ENCODE assay signal across 27 mouse cellular contexts in genomic region chr10:6371666-6372065, GRCm38 (mm10).
DNase-seq lines count a peak whose midpoint lies in the region; ATAC-seq lines count a peak whose summit lies in the region.
"Had no signal": no experiment of that assay in that cellular context is flagged by ENCODE, and none has a peak within 500 bp of the region (broad histone marks: within the 10 kb centered on the region; RNA-seq: fewer than 3 reads in every experiment).

No protein-coding gene starts in this region.

- no peaks in the 10 kb centered on the region for H3K27me3 ChIP-seq in heart, embryonic 10.5 days (ENCODE audit: insufficient read depth, poor library complexity, severe bottlenecking)
- H3K27me3 ChIP-seq in heart, embryonic 13.5 days (replicated peaks) = no peaks in the 10 kb centered on the region
- H3K27me3 ChIP-seq in heart, embryonic 15.5 days = no peaks in the 10 kb centered on the region
- H3K27me3 ChIP-seq: embryonic facial prominence, embryonic 13.5 days; forebrain, embryonic 12.5 days; forebrain, embryonic 15.5 days; hindbrain, embryonic 12.5 days; hindbrain, embryonic 15.5 days had no signal

- intact Hi-C loops in heart, postnatal 36 days (cut with DNase I) = no loop called here
- intact Hi-C loops in heart, postnatal 10 days (cut with DNase I) = no loop called here

- no peak overlapping the region for H3K9ac ChIP-seq in heart, embryonic 13.5 days
- no peak overlapping the region for H3K9ac ChIP-seq in heart, embryonic 15.5 days
- H3K9ac ChIP-seq: embryonic facial prominence, embryonic 13.5 days; forebrain, embryonic 12.5 days; forebrain, embryonic 15.5 days; hindbrain, embryonic 12.5 days; hindbrain, embryonic 15.5 days had no signal

- peaks cover 3% of the 10 kb centered on the region; the same call in 1 of the 2 replicates for H3K4me1 ChIP-seq in heart, embryonic 10.5 days
- peaks cover 7% of the 10 kb centered on the region; the same call in 1 of the 2 replicates for H3K4me1 ChIP-seq in heart, embryonic 13.5 days
- H3K4me1 ChIP-seq in heart, embryonic 15.5 days (replicated peaks) = peaks cover 3% of the 10 kb centered on the region
- H3K4me1 ChIP-seq: embryonic facial prominence, embryonic 10.5 days; embryonic facial prominence, embryonic 13.5 days; forebrain, embryonic 12.5 days; forebrain, embryonic 15.5 days; hindbrain, embryonic 12.5 days; hindbrain, embryonic 15.5 days had no signal

- H3K36me3 ChIP-seq in heart, embryonic 10.5 days = no peaks in the 10 kb centered on the region
- H3K36me3 ChIP-seq in heart, embryonic 13.5 days = no peaks in the 10 kb centered on the region
- no peaks in the 10 kb centered on the region for H3K36me3 ChIP-seq in heart, embryonic 15.5 days
- H3K36me3 ChIP-seq: embryonic facial prominence, embryonic 10.5 days; embryonic facial prominence, embryonic 13.5 days; forebrain, embryonic 12.5 days; forebrain, embryonic 15.5 days; hindbrain, embryonic 12.5 days; hindbrain, embryonic 15.5 days had no signal

- no peak for ATAC-seq in heart, embryonic 13.5 days (ENCODE audit: extremely low read depth, insufficient number of reproducible peaks, low FRiP score, low TSS enrichment)
- 0 out of 2 replicates have a peak, but pooled peaks have one; percentile 58 for ATAC-seq in heart, embryonic 15.5 days (replicated peaks; ENCODE audit: insufficient number of reproducible peaks, insufficient read depth, low FRiP score, low read depth)
- ATAC-seq: CD4-positive, CD25-positive, alpha-beta regulatory T cell, adult 4 months; forebrain, embryonic 15.5 days; intestine, postnatal 0 days had no signal

- DNase-seq in heart, embryonic 10.5 days (ENCODE audit: low spot score) = peak; percentile 77
- no peak for DNase-seq in heart, postnatal 36 days
- DNase-seq in heart, postnatal 10 days = peak; percentile 22 to 46
- DNase-seq in right cerebral cortex, postnatal 36 days (ENCODE audit: low spot score in 2 of 2) = no peak
- no peak for DNase-seq in kidney, postnatal 10 days
- DNase-seq in frontal cortex, postnatal 25 days (ENCODE audit: low spot score in 2 of 2) = no peak
- DNase-seq: adrenal gland, adult 2 months; adrenal gland, postnatal 25 days; cerebellum, adult 11-12 months; cerebellum, adult 8-10 months; cerebellum, postnatal 10 days; cerebellum, postnatal 36 days; embryo, embryonic 11 days; gastrocnemius, postnatal 10 days; gastrocnemius, postnatal 36 days; kidney, adult 2 months had no signal

- peak overlapping the region; percentile 72 for H3K27ac ChIP-seq in heart, embryonic 10.5 days
- H3K27ac ChIP-seq in heart, embryonic 13.5 days (replicated peaks) = peak overlapping the region; percentile 78
- H3K27ac ChIP-seq in heart, embryonic 15.5 days = no peak overlapping the region
- H3K27ac ChIP-seq: embryonic facial prominence, embryonic 10.5 days; embryonic facial prominence, embryonic 13.5 days; forebrain, embryonic 12.5 days; forebrain, embryonic 15.5 days; hindbrain, embryonic 12.5 days; hindbrain, embryonic 15.5 days had no signal

- 43% methylated on average over 2 of the region's 2 CpGs for WGBS in heart, embryonic 10.5 days
- 33% methylated on average over 2 of the region's 2 CpGs for WGBS in heart, embryonic 13.5 days
- WGBS in heart, embryonic 15.5 days = 49% methylated on average over 2 of the region's 2 CpGs

- no peak overlapping the region for H3K4me3 ChIP-seq in heart, embryonic 10.5 days
- no peak overlapping the region for H3K4me3 ChIP-seq in heart, embryonic 13.5 days
- no peak overlapping the region for H3K4me3 ChIP-seq in heart, embryonic 15.5 days
- H3K4me3 ChIP-seq: embryonic facial prominence, embryonic 10.5 days; embryonic facial prominence, embryonic 13.5 days; erythroblast, embryonic 14.5 days; forebrain, embryonic 12.5 days; forebrain, embryonic 15.5 days; hindbrain, embryonic 12.5 days; hindbrain, embryonic 15.5 days had no signal

- no peaks in the 10 kb centered on the region for H3K9me3 ChIP-seq in heart, embryonic 10.5 days
- no peaks in the 10 kb centered on the region for H3K9me3 ChIP-seq in heart, embryonic 13.5 days
- no peaks in the 10 kb centered on the region for H3K9me3 ChIP-seq in heart, embryonic 15.5 days (replicated peaks)
- H3K9me3 ChIP-seq: embryonic facial prominence, embryonic 10.5 days; embryonic facial prominence, embryonic 13.5 days; forebrain, embryonic 12.5 days; forebrain, embryonic 15.5 days; hindbrain, embryonic 12.5 days; hindbrain, embryonic 15.5 days had no signal

- no peak overlapping the region for H3K4me2 ChIP-seq in heart, embryonic 13.5 days
- H3K4me2 ChIP-seq in heart, embryonic 15.5 days = no peak overlapping the region
- H3K4me2 ChIP-seq: embryonic facial prominence, embryonic 13.5 days; forebrain, embryonic 12.5 days; forebrain, embryonic 15.5 days; hindbrain, embryonic 12.5 days; hindbrain, embryonic 15.5 days had no signal

Comparison
In these comparisons a context has a peak if more than half of its experiments do, and no peak if none do; other contexts are left out.
1. DNase-seq: peak in heart, embryonic 10.5 days (single experiment) and heart, postnatal 10 days (2 of 2); none in heart, postnatal 36 days (0 of 2), right cerebral cortex, postnatal 36 days (0 of 2), kidney, postnatal 10 days (single experiment) and frontal cortex, postnatal 25 days (0 of 2).